Mouse (Mus musculus) layer of hippocampus, postnatal 36 days (tissue): ENCODE measurements at regions not wholly inside any gene's neighbourhood (a gene's known extent, or its start where the extent isn't known, plus 50 kb on each side); places are given as distances from the start of the nearest gene placed in this dataset.

Source experiments
- DNase-seq, 2 experiments: peaks; one replicate each; pipeline ENCODE4 v3.0.0; 2022

GRCm38 (mm10) chr6:148599473-148599872, 155.3 kb upstream of the Tmtc1 start:
- DNase-seq, result no peak

- DNase-seq, result peak; percentile 6 to 8
These were observed 154.7 kb upstream of the Tmtc1 start for GRCm38 (mm10) chr6:148598746-148599337.

DNA sequence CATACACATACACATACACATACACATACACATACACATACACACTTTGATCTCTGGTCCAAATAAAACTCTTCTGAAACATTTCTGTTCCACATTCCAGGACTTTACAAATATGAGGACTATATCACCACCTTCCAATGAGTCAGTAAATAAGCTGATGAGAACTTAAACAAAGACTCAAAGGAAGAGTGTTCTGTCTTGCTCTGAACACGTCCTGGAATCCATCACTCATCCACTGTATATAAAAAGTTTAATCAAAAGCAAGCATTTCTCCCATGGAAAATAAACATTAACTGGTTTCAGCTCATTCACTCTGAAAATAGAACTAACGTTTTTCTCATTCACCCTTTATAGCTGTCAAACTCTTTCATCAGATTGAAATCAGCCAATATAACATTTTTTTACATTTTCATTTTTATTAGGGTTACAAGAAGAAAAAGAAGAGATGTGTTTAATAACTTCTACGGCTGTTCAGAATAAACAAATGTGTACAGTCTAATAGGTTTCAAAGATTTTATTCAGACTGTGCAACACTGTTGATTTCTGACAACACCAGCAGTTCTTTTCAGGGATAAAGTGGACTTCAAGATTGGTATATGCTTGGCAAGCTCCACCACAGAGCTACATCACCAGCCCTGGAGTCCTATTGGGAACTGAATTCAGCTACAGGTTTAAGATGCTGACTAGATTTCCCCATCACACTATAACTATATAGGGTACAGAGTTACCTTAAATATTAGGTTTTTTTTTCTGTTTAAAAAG, 151.0 kb upstream of the Tmtc1 start:
- no peak for DNase-seq

GRCm38 (mm10) chr6:148588971-148589370, 144.8 kb upstream of the Tmtc1 start:
- DNase-seq, result no peak

- DNase-seq, result no peak
These were observed 142.5 kb upstream of the Tmtc1 start for GRCm38 (mm10) chr6:148586439-148587321.

- no peak for DNase-seq
These were observed 139.9 kb upstream of the Tmtc1 start for GRCm38 (mm10) chr6:148584126-148584525.

- no peak for DNase-seq
These were observed 134.1 kb upstream of the Tmtc1 start for GRCm38 (mm10) chr6:148578281-148578680.

DNA sequence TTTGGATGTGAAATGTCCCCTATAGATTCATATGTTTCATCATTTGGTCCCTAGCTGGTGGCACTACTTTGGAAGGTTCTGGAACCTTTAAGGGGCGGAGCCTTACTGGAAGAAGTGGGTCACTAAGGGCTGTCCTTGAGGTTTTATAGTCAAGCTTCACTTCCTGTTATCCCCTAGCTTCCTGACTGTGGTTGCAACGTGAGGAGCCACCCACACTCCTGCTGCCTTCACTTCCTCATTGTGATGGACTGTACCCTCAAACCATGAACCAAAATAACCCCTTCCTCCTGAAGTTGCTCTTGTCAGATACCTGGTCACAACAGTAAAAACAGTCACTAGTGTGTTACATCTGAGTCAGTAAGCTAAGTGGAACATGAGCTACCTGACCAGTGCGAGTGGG, 133.5 kb upstream of the Tmtc1 start:
- no peak for DNase-seq

DNA sequence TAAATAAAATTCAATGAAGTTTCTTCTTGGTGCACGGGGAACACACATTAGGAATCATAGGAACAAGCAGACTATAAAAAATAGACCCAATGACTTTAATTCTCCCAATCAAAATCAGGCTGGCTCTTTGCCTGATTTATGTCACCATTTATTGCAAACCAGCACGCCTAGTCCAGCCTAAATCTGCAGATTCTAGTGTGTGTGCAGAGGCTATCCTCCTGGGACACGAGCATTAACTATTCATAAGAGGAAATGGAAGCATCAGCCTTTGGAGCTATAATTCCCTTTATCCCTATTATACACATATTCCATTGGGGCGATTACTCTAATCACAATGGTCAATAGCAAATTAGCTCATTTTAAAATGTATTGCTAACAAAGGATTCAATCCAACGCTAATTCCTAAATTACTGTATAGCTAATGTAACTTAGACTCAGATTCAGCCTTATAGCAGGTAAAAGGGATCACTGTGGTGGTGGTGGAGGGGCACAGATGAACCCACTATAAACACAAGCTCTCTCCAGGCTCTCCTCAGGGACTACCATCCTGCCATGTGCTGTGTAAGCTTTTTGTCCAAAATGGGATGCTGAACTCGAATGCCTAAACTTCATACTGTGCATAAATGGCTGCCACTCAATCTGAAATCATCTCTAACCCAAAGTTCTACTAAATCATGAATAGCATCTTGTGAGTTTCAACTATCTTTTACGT, 130.7 kb upstream of the Tmtc1 start:
- DNase-seq, result no peak

GRCm38 (mm10) chr6:148572201-148572600, 128.0 kb upstream of the Tmtc1 start:
- DNase-seq, result no peak

GRCm38 (mm10) chr6:148571651-148572050, 127.5 kb upstream of the Tmtc1 start:
- peak; percentile 12 to 22 for DNase-seq

- no peak for DNase-seq
These were observed 120.0 kb upstream of the Tmtc1 start for GRCm38 (mm10) chr6:148564146-148564545.

DNA sequence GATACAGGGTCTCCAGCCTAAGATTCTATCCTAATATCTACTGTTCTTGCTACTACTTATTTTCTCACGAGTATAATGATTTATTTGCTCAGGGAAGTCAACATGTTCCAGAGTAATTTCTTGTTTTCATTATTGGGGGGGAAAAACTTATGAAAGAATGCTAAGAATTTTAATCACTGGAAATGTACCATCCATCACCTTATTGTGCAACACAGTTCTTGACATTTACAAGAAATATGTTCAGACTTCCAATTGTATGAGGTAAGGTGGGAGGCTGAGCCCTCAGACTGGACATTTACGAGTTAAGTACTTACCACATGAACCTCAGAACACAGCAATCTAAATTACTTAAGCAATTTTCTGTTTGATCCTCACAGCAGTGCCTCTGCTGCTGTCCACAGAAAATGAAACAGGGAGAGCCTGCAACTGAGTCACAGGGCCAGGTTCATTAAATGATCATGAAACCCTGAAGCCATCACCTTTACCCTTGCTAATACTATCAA, 118.1 kb upstream of the Tmtc1 start:
- DNase-seq, result no peak

DNA sequence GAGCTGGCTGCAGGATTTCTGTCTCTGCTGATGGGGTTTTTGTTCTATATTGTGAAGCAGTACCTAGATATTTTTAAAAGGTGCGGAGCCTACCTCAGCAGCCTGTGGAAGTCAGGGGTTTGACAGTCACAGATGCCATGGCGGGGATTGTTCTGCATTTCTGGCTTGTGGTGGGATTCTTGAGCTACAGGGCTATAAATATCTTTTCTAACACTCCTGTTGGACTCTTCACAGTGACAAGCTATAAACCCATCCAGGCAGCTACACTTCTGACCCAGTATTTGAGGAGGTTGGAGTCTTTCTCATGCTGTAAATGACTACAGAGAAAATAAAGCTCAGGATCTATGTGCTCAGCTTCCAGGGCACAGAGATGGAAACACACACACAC, 112.3 kb upstream of the Tmtc1 start:
- no peak for DNase-seq

GRCm38 (mm10) chr6:148555651-148556483, 111.7 kb upstream of the Tmtc1 start:
- DNase-seq, result peak in 1 of 2 experiments; percentile 37

DNA sequence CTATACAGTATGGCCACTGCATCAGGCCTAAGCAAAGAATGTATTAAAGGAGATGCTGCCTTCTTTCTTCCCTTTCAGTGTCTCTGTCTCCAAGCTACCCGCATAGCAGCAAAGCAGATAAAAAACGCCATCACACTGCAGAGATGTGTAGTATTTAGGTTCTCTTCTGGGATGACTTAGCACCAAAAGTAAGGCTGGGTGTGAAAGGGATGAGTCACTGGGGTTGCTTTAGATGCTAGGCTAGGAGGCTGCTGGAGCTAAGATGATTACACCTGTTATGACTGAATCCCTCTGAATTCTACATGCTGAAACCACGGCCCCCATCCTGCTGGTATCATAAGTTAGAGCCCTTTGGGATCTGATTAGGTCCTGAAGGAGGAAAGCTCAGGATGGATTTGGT, 110.3 kb upstream of the Tmtc1 start:
- DNase-seq, result no peak

DNA sequence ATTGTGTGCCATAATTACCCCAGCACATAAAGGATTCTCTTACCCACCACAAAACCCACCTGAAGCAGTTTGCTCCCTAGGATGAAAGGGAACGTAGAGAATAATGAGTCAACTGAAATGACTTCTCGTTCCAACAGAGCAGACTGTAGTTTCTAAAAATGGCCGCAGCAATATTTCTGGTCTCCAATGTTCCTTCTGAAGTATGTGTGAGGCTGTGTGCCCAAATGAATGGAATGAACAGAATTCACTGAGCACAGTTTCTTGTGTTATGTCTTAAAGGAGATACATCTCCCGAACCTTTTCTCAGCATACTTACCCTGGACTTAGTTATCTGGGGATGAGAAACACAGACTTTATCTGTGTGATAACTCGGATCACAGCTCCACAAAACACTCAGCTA, 109.4 kb upstream of the Tmtc1 start:
- DNase-seq, result no peak

GRCm38 (mm10) chr6:148551097-148551496, 106.9 kb upstream of the Tmtc1 start:
- no peak for DNase-seq

- no peak for DNase-seq
These were observed 104.1 kb upstream of the Tmtc1 start for GRCm38 (mm10) chr6:148548138-148548778.

GRCm38 (mm10) chr6:148543047-148543446, 98.9 kb upstream of the Tmtc1 start:
- DNase-seq, result no peak

DNA sequence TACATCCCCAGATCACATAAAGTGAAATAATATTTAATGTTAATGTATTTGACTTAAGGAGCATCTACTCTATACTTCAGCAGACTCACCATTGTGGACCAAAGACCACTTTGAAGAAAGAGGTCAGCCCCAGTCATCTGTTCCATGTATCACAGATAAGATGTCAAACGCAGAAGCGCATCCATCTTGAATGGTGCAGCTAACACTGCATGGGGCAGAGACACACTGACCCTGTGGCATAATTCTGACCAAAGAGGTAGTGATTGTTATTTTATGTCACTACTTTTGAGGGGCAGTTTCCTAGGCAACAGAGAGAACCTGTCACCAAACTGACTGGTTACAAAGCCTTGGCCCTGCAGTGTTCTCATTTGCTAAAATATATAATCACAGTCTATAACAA, 97.8 kb upstream of the Tmtc1 start:
- no peak for DNase-seq
